Mouse (Mus musculus) thymus, adult 2 months (tissue): ENCODE results near the gene Phf24.

Source experiments
- CTCF ChIP-seq: fragments of 200-500 bp; IDR thresholded peaks from 2 replicates; pipeline ENCODE4 v1.5.1; 2012; ENCODE audit warnings: mild to moderate bottlenecking, control low read depth, low read length, moderate library complexity, borderline replicate concordance; ENCODE audit not compliant: control insufficient read depth, poor library complexity, insufficient read depth; ENCODE audit errors: extremely low read depth
- POLR2A ChIP-seq: fragments of 200-500 bp; IDR thresholded peaks from 2 replicates; pipeline ENCODE4 v1.6.1; 2012; ENCODE audit warnings: mild to moderate bottlenecking, low read length, control low read depth, moderate library complexity; ENCODE audit not compliant: control insufficient read depth, poor library complexity, insufficient read depth; ENCODE audit errors: extremely low read depth

GRCm38 (mm10) chr4:42915966-42916365 lies 494 bp upstream of the Phf24 start:
- TF ChIP-seq CTCF (no peak), POLR2A (no peak)
